Mouse (Mus musculus) ES-E14 (cell line): Measurements from ENCODE around the gene Sept5.

Source experiments
- CHD2 ChIP-seq: IDR thresholded peaks from 2 replicates; pipeline ENCODE4 v1.6.1; 2014; ENCODE audit warnings: mild to moderate bottlenecking, low read depth, low read length, inconsistent platforms
- HCFC1 ChIP-seq: IDR thresholded peaks from 2 replicates; pipeline ENCODE4 v1.6.1; 2012; ENCODE audit warnings: low read length, inconsistent platforms, borderline replicate concordance; ENCODE audit not compliant: insufficient read depth
- ZC3H11A ChIP-seq: IDR thresholded peaks from 2 replicates; pipeline ENCODE4 v1.6.1; 2012; ENCODE audit warnings: low read depth, mild to moderate bottlenecking, inconsistent platforms, low read length, borderline replicate concordance
- ZNF384 ChIP-seq: IDR thresholded peaks from 2 replicates; pipeline ENCODE4 v1.6.1; 2012; ENCODE audit warnings: low read depth, low read length, inconsistent platforms

DNA sequence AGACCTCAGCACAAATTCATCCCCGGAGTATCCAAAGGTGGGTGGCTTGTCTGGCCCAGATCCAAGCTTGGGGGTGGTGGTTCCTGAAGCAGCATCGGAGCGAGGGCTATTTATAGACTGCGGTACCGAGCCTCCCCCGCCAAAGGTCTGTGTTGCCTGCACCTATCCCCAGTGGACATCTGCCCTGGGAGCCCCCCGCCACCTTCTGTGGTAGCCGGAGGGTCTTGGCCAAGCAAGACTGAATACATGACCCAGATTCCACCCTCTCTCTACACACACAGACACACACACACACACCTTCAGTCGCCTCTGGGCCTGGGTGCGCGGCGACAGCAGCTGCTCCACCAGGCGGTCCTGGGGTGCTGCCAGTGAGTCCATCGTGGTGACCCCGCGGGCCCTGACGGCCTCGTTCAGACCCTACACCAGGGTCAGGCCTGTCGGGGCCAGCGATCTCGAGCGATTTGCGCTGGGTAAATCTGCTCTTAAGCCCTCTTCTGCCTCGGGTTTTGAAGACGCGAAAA lies 3.9 kb downstream of the Sept5 start:
- no peak for TF ChIP-seq CHD2
- TF ChIP-seq ZC3H11A = no peak
- no peak for TF ChIP-seq HCFC1
- no peak for TF ChIP-seq ZNF384
